Mouse (Mus musculus): ENCODE results near the gene Gm44965.

GRCm38 (mm10) chr6:48553819-48554218 is 39.9 kb upstream of the Gm44965 start:
- no peak for TF ChIP-seq CTCF (IDR thresholded peaks at IDR 0.05; ENCODE audit: low read depth)
- TF ChIP-seq EP300 (IDR thresholded peaks at IDR 0.05; ENCODE audit: low read depth) = no peak
